Mouse (Mus musculus) cerebellum, adult 18-20 months (tissue): ENCODE measurements at regions not wholly inside any gene's neighbourhood (a gene's known extent, or its start where the extent isn't known, plus 50 kb on each side); places are given as distances from the start of the nearest gene placed in this dataset.

Experiments used
- DNase-seq, 2 experiments: peaks; one replicate each; pipeline ENCODE4 v3.0.0; 2021

DNA sequence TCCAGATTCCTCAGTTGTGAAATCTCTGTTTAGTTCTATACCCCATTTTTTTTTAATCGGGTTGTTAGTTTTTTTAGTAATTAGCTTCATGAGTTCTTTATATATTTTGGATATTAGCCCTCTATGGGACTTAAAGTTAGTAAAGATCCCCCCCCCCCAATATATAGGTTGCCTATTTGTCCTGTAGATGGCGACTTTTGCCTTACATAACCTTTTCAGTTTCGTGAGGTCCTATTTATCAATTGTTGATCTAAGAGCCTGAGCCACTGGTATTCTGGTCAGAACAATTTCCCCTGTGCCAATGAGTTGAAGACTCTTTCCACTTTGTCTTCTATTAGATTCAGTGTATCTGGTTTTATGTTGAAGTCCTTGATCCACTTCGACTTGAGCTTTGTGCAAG lies 80.0 kb upstream of the Hpgds start:
- DNase-seq, result no peak

DNA sequence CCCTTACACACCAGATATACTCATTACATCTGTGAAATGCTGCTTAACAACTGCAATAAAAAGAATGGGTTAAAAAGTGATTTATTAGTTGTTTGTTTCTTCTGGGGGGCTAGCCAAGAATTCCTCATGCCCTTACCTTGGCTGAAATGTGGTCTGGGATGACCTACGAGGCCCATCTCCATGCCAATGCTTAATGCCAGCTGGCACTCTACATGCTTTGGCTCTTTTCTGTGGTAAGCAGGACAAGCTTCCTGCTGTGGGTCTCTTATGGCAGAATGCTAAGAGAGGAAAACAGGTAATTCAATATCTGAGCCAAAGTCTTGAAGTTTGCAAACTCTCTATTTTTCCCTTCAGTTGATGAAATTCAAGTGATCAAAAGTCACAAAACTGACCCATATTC lies 117.9 kb upstream of the Hpgds start:
- peak; percentile 20 to 31 for DNase-seq

DNA sequence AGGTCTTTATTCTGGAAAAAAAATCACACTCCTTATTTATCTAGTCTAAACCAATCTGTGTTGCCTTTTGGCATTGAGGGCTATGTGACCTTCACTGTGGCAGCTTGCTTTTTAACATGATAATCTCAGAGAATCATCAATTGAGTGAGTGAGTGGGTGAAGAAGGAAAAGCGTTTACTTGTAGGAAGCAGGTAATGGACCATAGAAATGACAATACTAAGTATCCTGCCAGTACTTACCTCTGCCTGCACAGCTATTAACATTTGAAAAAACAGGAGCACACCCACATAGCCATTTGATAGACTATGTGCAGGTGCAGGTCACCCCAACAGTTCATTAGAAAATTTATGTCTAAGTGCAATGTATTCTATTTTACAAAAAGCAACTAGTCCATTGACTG lies 110.2 kb upstream of the C130060K24Rik start:
- DNase-seq, result no peak

DNA sequence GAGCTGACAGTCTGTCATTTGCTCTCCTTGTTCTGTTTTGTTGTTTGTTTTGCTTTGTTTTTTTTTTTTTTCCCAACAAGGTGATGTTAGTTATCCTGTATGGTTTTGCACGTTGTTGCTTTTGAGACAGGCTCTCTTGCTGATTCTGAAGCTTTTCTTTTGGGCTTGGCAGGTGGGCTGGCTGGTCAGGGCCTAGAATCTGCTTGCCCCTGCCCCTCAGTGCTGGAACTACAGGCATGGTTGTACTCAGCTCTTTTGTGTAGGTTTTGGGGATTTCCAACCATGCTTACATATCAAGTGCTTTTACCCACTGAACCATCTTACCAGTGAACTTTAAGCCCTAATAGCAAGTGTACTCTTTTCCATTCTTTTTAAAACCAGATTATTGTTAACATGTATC lies 70.7 kb upstream of the C130060K24Rik start:
- DNase-seq, result no peak

DNA sequence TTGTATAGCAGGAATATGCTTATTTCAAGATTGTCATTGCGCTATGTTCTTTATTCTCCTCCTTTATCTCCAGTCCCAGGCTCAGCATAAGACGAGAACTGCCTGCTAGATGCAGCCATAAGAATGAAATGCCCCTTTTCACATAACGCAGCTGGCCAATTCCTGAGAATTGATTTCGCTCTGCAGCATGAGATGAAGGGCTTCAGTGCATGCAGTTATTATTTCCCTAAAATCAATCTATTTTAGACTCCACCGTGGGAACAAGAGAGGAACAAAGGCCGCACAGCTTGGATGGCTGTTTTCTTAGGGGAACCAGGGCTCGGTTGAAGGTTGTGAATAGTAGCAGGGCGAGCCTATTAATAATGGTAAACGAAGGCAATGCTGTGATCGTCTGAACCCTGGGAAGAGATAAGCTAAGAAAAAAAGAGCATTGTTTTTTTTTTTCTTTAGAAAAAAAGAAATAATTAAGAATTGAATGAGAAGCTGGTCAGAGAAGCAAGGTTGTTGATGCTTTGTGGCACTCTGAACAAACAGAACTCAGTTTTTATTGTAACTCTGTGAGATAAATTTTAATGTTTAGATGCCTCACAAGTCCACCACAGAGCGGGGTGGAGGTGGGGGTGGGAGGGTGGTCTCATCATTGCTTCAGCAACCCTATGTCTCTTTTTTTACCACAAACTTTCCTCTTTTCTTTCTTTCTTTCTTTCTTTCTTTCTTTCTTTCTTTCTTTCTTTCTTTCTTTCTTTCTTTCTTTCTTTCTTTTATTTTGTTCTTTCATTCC lies 69.9 kb upstream of the C130060K24Rik start:
- DNase-seq, result no peak

DNA sequence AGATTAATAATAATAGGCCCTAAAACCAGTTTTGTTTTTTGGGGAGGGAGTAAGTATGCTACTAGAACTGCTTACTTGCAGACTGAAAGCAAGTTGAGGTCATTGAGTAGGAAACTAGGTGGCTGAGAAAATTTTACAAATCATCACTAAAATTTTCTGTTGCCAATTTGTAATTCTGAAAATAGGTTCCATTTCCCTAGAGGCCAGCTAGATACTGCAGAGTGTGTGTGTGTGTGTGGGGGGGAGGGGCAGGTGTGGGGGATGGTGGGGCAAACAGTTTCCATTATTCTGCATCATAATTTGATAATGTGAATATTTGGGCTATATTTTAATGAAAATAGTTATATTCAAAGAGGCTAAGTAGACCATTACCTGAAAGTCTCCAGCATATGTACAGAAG lies 69.1 kb upstream of the C130060K24Rik start:
- DNase-seq, result no peak
